Mouse (Mus musculus) stomach, embryonic 14.5 days (tissue): Measurements from ENCODE around the gene Maml3. TPM values are rescaled to one million over a fixed set of nuclear protein-coding genes. Genes with fewer than 3 reads are reported as not detected.
A peak's percentile ranks its signal among the peaks of the same experiment; 100 is the strongest.

ENCODE experiments used
- ATAC-seq: fragments of 200-750 bp; cut with Nextera tagmentation; 2 replicates; pipeline ENCODE4 v1.8.0; 2017; ENCODE audit warnings: low read depth, moderate TSS enrichment; ENCODE audit not compliant: insufficient number of reproducible peaks, insufficient read depth, low FRiP score
- H3K27ac ChIP-seq: fragments of 300-500 bp; sonication (generic); 2 replicates; pipeline ENCODE4 v1.5.1; 2014; ENCODE audit warnings: mild to moderate bottlenecking, low read length, moderate library complexity, mixed read lengths
- H3K27me3 ChIP-seq: fragments of 300-500 bp; sonication (generic); 2 replicates; pipeline ENCODE4 v1.6.1; 2014; ENCODE audit warnings: low read length, control low read depth, mixed read lengths; ENCODE audit not compliant: control insufficient read depth, insufficient read depth
- H3K36me3 ChIP-seq: fragments of 300-500 bp; sonication (generic); 2 replicates; pipeline ENCODE4 v1.6.1; 2014; ENCODE audit warnings: mild to moderate bottlenecking, control low read depth, low read length, moderate library complexity, mixed read lengths; ENCODE audit not compliant: control insufficient read depth, insufficient read depth
- H3K4me1 ChIP-seq: fragments of 300-500 bp; sonication (generic); 2 replicates; pipeline ENCODE4 v1.6.1; 2014; ENCODE audit warnings: low read length, control low read depth, mixed read lengths; ENCODE audit not compliant: control insufficient read depth, insufficient read depth
- H3K4me2 ChIP-seq: fragments of 300-500 bp; sonication (generic); replicated peaks from 2 replicates; pipeline ENCODE4 v1.6.1; 2014; ENCODE audit warnings: low read depth, low read length, control low read depth
- H3K4me3 ChIP-seq: fragments of 300-500 bp; sonication (generic); 2 replicates; pipeline ENCODE4 v1.5.1; 2014; ENCODE audit warnings: low read depth, low read length, control low read depth
- H3K9ac ChIP-seq: fragments of 300-500 bp; sonication (generic); replicated peaks from 2 replicates; pipeline ENCODE4 v1.6.1; 2014; ENCODE audit warnings: low read depth, mild to moderate bottlenecking, control low read depth, low read length, moderate library complexity, mixed read lengths
- H3K9me3 ChIP-seq: fragments of 300-500 bp; sonication (generic); 2 replicates; pipeline ENCODE4 v1.6.1; 2016; ENCODE audit warnings: low read depth, low read length, control low read depth; ENCODE audit not compliant: control insufficient read depth
- WGBS: fragments of 180-500 bp; shearing (Covaris S2); extraction: QIAGEN DNeasy Blood & Tissue Kit; methylation state at CpG from one replicate; pipeline ENCODE4 v1.1.7; 2014; 5-methylcytosine and 5-hydroxymethylcytosine counted together
- polyA plus RNA-seq: library from polyadenylated mRNA; unstranded; fragments of >200 nt; fragmentation: Nextera tagmentation; extraction: Ambion mirVana; gene quantifications from 2 replicates; pipeline ENCODE4 v1.2.1, GENCODE M21; 2014

Maml3 gene
- 8.6 and 9.3 TPM in 2 replicates for polyA plus RNA-seq

GRCm38 (mm10) chr3:52104636-52105151, at the start of gene Maml3:
TSS of gene Maml3 (minus strand) at chr3:52105076.
- peak; percentile 43 for ATAC-seq
- Histone ChIP-seq H3K9me3 (no peaks in the 10 kb centered on the region), H3K36me3 (no peaks in the 10 kb centered on the region), H3K4me2 (peak within 1 kb of the TSS; percentile 84), H3K9ac (peak within 1 kb of the TSS; percentile 94), H3K4me3 (peak within 1 kb of the TSS; percentile 87), H3K27me3 (no peaks in the 10 kb centered on the region), H3K4me1 (peaks cover 7% of the 10 kb centered on the region), H3K27ac (peak within 1 kb of the TSS; percentile 98)
- WGBS, result under 1% methylated on average over 46 of the region's 49 CpGs

GRCm38 (mm10) chr3:52151155-52151554, 46.3 kb upstream of the Maml3 start:
- Histone ChIP-seq H3K4me3 (no peak overlapping the region), H3K4me2 (no peak overlapping the region), H3K36me3 (no peaks in the 10 kb centered on the region), H3K27me3 (no peaks in the 10 kb centered on the region), H3K27ac (no peak overlapping the region), H3K9ac (no peak overlapping the region), H3K9me3 (peaks cover 1% of the 10 kb centered on the region; the same call in 1 of the 2 replicates), H3K4me1 (no peaks in the 10 kb centered on the region)
- no peak for ATAC-seq
- WGBS, result 46% methylated on average over 3 of the region's 3 CpGs

- no peak overlapping the region for H3K9ac ChIP-seq
- H3K27me3 ChIP-seq, result no peaks in the 10 kb centered on the region
- no peaks in the 10 kb centered on the region for H3K4me1 ChIP-seq
- H3K36me3 ChIP-seq, result no peaks in the 10 kb centered on the region
- no peak for ATAC-seq
- no peaks in the 10 kb centered on the region for H3K9me3 ChIP-seq
- H3K4me3 ChIP-seq, result no peak overlapping the region
- WGBS, result 40% methylated on average over 4 of the region's 4 CpGs
- H3K4me2 ChIP-seq, result no peak overlapping the region
- no peak overlapping the region for H3K27ac ChIP-seq
Observed at GRCm38 (mm10) chr3:52148301-52148700, 43.4 kb upstream of the Maml3 start.

GRCm38 (mm10) chr3:52144776-52145460, 40.0 kb upstream of the Maml3 start:
- 73% methylated on average over 12 of the region's 12 CpGs for WGBS
- no peaks in the 10 kb centered on the region for H3K36me3 ChIP-seq

GRCm38 (mm10) chr3:52143017-52143416, 38.1 kb upstream of the Maml3 start:
- Histone ChIP-seq H3K9ac (no peak overlapping the region), H3K27ac (no peak overlapping the region), H3K4me1 (no peaks in the 10 kb centered on the region; the same call in 1 of the 2 replicates), H3K4me3 (no peak overlapping the region), H3K9me3 (no peaks in the 10 kb centered on the region), H3K4me2 (no peak overlapping the region), H3K36me3 (no peaks in the 10 kb centered on the region), H3K27me3 (no peaks in the 10 kb centered on the region)
- WGBS, result 85% methylated on average over 7 of the region's 7 CpGs
- ATAC-seq, result no peak

More at GRCm38 (mm10) chr3:52144776-52145460, 40.0 kb upstream of the Maml3 start:
- Histone ChIP-seq H3K4me1 (no peaks in the 10 kb centered on the region; the same call in 1 of the 2 replicates), H3K4me3 (no peak overlapping the region), H3K27me3 (no peaks in the 10 kb centered on the region), H3K9me3 (no peaks in the 10 kb centered on the region), H3K4me2 (no peak overlapping the region), H3K9ac (no peak overlapping the region), H3K27ac (no peak overlapping the region)
- ATAC-seq, result no peak

GRCm38 (mm10) chr3:52140162-52140561, 35.3 kb upstream of the Maml3 start:
- Histone ChIP-seq H3K27ac (no peak overlapping the region), H3K36me3 (no peaks in the 10 kb centered on the region), H3K27me3 (no peaks in the 10 kb centered on the region), H3K4me1 (no peaks in the 10 kb centered on the region; the same call in 1 of the 2 replicates), H3K9ac (no peak overlapping the region), H3K4me2 (no peak overlapping the region), H3K4me3 (no peak overlapping the region), H3K9me3 (0 out of 2 replicates have a peak, but pooled peaks cover 2% of the 10 kb centered on the region)
- 53% methylated on average over 16 of the region's 16 CpGs for WGBS
- ATAC-seq, result no peak

GRCm38 (mm10) chr3:52125421-52125820, 20.5 kb upstream of the Maml3 start:
- Histone ChIP-seq H3K4me2 (no peak overlapping the region), H3K27me3 (no peaks in the 10 kb centered on the region), H3K27ac (no peak overlapping the region), H3K4me3 (no peak overlapping the region), H3K9ac (no peak overlapping the region), H3K4me1 (no peaks in the 10 kb centered on the region), H3K36me3 (no peaks in the 10 kb centered on the region), H3K9me3 (no peaks in the 10 kb centered on the region)
- no peak for ATAC-seq
- WGBS, result 72% methylated on average over 3 of the region's 3 CpGs

- Histone ChIP-seq H3K9ac (no peak overlapping the region), H3K36me3 (no peaks in the 10 kb centered on the region), H3K4me3 (no peak overlapping the region), H3K4me2 (no peak overlapping the region), H3K27ac (no peak overlapping the region), H3K27me3 (no peaks in the 10 kb centered on the region), H3K9me3 (no peaks in the 10 kb centered on the region), H3K4me1 (no peaks in the 10 kb centered on the region)
- 61% methylated on average over 4 of the region's 4 CpGs for whole genome bisulfite sequencing
- ATAC-seq, result no peak
Observed at GRCm38 (mm10) chr3:52120858-52121257, 16.0 kb upstream of the Maml3 start.
